Mouse (Mus musculus) B cell, adult 2 months (primary cell): ENCODE data around the gene Anxa9.
"Not testable (repeated sequence)": the region's sequence is repeated elsewhere in the genome, so short reads cannot be mapped to it uniquely, and the experiment has no call there.

Source experiments
- DNase-seq, 2 experiments: peaks; one replicate each; pipeline ENCODE4 v3.0.0; 2022

Gene Anxa9

DNA sequence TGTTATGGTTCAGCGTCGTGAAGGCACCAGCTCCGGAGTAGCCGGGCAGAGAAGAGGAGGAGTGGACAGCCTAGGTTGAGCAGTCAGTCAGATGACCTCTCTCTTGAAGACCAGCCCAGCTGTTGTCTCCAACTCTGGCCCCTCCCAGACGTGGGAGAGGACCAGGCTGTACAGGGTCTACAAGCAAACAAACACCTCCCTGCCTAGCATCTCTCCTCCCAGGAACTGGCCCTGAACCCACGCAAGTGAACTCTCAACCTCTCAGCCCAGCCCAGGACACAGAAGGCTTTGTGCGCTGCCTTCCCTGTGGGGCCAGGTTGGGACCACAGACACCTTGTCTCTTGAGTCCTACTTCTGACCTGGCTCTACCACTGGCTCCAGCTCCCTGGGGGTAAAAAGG, at the start of gene Anxa9:
Anxa9 (minus strand) TSS at position 77 of the 400 bp plus-strand sequence.
- no peak for DNase-seq

DNA sequence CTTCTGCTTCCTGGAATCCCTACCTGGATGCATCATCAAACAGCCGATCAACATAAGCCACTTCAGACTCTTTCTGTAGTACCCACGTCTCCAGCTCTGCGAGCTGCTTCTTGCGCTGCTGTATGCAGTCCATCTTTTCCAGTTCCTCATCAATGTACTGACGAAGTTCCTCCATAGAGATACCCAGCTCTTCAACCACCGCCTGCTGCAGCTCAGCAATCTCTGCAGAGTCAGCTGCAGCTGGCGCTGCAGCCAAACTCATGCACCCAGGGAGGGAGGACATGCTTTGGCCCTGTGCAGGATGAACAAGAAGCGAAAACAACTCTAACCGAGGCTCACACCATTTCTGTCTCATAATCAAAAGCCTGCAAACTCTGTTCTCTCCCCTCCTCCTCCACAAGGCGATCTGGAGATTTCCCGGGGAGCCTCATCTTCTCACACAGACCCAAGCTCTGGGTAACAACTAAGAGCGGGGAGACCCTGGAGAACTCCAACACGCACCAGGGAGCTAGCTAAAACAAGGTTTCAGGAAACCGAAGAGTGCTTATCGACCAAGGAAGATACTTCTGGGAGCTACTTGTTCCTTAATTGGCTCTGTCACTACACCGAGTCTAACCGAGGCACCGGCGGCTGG, 49.1 kb upstream of the Anxa9 start:
- DNase-seq: peak in 1 of 2 experiments; percentile 12

DNA sequence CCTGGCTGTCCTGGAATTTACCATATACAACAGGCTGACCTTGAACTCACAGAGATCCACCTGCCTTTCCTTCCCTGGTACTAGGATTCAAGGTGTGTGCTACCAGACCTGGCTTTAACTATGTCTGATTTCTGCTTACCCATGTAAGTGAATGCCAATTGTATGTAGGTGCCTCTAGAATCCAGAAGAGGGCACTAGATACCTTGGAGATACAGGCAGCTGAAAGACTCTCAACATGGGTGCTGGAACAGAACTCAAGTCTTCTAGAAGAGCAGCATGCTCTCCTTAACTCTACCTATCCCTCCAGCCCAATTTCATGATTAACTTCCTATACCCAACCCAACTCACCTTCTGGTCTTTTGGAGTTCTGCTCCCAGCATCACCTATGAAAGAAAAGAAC, 42.5 kb upstream of the Anxa9 start:
- peak; percentile 33 to 40 for DNase-seq

DNA sequence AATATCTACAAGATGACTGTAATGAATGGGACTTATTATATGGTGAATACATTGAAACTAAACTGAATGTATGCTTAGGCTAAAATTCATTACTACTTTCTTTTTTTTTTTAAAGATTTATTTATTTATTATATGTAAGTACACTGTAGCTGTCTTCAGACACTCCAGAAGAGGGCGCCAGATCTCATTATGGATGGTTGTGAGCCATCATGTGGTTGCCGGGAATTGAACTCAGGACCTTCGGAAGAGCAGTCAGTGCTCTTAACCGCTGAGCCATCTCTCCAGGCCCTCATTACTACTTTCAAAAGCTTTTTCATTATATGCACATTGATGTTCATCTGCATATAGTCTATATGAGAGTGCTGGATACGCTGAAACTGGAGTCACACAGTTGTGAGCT, 41.4 kb upstream of the Anxa9 start:
- not testable (repeated sequence) for DNase-seq

GRCm38 (mm10) chr3:95346454-95346853, 39.5 kb upstream of the Anxa9 start:
- DNase-seq: no peak

DNA sequence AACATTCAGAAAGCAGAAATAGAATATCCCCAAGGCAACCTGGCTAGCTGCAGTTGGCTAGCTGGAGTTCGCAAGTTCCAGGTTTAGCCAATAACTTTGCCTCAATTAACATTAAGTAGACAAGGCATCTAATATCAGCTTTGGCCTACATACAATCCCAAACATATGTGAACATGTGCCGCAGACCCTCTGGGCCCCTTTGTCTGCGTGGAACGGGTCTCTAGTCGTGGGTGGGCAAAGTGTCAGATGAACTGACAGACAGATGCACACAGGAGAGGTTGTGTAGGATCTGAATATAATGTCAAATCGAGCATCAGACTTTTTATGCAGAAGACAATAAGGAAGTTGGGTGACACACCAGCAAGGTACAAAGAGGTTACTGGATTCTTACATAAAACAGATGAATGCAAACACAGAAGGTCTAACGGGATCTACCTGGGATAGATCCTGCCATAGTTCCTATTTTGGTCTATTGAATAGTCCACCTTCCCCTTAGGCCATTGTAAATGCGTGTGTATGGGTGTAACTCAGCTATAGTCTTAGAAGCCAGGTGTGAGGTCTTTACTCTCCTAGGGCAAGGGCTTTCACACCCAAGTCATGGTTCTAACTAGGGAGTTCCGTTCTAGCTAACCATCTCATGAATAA, 36.5 kb upstream of the Anxa9 start:
- DNase-seq: not testable (repeated sequence)

- no peak for DNase-seq
Observed at GRCm38 (mm10) chr3:95338251-95338650, 31.3 kb upstream of the Anxa9 start.

- DNase-seq: no peak
Observed at GRCm38 (mm10) chr3:95337345-95337744, 30.4 kb upstream of the Anxa9 start.

- no peak for DNase-seq
Observed at GRCm38 (mm10) chr3:95331528-95331927, 24.6 kb upstream of the Anxa9 start.

GRCm38 (mm10) chr3:95328803-95329404, 21.9 kb upstream of the Anxa9 start:
- DNase-seq: no peak

- no peak for DNase-seq
Observed at GRCm38 (mm10) chr3:95324454-95325144, 17.6 kb upstream of the Anxa9 start.

DNA sequence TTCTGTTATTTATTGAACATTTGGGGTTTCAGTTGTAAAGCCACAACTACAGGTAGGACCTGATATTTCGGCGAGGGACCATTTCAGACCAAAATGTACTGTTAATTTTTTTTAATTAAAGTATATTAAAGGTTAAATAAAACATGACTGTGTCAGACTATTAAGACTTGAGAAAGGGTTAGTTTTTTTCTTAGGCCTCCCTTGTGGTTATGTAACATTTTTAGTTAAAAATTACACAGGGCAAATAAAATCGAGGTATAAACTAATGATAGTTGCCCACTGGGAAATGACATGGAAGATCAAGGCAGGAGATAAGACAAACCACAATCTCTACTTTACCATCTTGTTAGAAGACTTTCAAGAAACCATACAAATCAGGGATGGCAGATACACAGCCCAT, 16.5 kb upstream of the Anxa9 start:
- DNase-seq: no peak

DNA sequence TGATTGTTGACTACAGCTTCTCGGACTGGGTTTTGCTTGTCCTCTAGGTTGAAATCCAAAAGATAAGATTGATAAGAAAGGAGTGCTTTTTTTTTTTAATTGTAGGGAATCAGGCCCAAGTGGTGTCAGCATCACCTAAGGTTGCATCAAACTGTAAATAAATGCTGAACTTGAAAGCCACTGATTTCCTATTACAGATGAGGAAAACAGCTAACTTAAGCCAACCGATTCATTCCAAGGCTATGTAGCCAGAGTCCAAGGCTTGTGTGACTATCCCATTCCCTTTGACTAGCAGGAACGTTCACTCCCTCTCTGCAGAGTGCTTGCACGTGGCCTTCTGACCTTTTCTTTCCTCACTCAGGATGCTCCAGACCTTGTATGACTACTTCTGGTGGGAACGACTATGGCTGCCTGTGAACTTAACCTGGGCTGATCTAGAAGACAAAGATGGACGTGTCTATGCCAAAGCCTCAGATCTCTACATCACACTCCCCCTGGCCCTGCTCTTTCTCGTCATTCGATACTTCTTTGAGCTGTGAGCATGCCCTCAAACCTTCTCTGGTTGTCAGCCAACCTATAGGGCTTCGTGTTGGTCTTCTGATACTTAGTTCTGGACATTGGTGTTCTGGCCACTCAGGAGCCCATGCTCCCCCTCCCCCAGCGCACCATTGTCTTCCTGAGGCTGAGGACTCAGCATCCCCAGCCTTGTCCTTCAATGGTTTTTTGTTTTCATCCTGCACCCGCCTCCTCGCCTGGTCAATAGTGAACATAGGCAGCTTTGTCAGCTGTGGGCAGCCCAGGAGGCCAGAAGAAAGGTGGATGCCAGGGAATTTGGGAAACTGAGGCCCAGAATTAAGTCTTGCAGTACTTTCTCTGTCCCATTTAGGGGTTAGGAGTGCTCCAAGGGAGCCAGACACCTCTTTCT, 13.0 kb upstream of the Anxa9 start:
- DNase-seq: no peak

- no peak for DNase-seq
Observed at GRCm38 (mm10) chr3:95319110-95319509, 12.1 kb upstream of the Anxa9 start.

DNA sequence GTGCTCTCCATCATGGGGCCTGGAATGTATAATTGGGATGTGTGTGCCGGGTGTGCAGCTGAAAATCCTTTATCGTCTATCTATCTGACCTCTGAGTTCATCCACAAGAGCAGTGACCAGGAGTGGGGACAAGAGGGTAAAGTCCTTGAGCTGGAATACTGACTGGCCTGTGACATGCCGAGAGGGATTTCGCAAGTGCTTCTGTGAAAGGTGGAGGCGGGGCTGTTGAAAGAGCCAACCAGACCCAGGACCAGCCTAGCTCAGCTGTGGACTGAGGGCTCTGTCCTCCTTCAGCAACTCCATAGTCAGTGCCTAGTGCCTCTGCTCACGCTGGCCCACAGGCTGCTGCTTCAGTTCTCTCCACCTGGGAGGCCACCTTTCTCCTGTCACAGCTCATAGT, 11.6 kb upstream of the Anxa9 start:
- DNase-seq: no peak

GRCm38 (mm10) chr3:95317414-95318080, 10.6 kb upstream of the Anxa9 start:
- peak; percentile 65 to 67 for DNase-seq

DNA sequence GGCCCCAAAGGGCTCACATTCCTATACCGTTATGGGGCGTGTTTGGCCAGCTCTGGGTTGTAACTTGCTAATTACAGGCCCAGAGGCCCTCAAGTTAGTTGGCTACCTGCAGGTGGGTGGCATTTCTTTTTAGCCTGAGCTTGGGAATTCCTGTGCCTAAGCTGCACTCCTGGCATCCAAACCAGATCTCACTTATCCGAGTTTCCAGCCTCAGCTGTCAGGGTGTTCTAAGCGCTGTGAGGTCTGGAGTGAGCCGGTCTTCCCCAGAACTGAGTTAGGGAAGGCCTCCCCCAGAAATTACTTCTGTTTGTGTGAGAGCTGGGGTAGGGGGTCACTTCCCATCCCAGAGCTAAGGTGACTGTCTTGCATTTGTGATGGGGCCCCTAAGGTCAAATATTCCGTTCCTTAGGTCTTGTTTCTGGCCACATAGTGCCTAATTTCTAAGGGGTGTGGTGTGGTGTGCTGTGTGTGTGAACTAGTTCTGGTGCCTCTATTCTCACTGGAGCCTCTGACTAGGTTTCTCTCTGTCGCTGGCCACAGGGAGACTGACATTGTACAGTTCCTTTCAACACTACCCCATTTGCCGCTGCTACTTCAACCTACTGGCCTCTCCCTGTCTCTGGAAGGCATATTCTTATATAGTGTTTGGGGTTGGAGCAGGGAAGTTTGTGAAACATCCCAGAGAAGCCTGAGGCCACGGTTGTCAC, 9.0 kb upstream of the Anxa9 start:
- DNase-seq: no peak

DNA sequence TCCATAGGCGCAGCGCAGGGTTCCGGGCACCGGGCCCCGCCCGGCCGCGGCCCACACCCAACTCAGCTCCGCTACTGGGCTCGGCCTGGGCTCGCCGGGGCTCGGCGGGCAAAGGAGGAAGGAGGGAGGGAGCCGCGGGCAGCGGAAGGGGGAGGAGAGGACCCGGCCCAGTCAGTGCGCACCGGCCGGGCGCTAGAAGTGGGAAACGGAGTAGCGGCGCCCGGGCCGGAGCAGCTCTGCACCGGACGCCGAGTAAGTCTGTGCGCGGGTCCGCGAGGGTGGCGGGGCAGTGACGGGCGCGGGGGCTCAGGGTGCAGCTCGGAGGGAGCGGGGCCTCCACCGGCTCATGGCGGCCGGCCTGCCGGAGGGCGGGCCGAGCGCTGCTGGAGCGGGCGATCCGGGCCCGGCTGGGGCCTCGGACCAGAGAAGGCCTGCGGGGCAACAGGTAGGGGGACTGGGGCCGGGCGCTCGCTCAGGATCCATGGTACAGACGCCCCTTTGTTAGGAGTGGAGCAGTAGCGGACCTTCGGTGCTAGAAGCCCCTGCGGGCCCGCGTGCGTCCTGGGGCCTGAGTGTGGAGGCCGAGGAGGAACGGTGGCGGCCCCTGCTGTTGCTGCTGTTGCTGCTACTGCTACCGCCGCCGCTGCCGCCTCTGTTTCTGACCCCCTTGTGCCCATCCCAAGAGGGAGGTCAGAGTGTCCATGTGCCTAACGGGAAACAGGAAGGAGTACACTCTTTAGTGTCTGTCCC, 8.3 kb upstream of the Anxa9 start:
- DNase-seq: peak; percentile 88 to 91

DNA sequence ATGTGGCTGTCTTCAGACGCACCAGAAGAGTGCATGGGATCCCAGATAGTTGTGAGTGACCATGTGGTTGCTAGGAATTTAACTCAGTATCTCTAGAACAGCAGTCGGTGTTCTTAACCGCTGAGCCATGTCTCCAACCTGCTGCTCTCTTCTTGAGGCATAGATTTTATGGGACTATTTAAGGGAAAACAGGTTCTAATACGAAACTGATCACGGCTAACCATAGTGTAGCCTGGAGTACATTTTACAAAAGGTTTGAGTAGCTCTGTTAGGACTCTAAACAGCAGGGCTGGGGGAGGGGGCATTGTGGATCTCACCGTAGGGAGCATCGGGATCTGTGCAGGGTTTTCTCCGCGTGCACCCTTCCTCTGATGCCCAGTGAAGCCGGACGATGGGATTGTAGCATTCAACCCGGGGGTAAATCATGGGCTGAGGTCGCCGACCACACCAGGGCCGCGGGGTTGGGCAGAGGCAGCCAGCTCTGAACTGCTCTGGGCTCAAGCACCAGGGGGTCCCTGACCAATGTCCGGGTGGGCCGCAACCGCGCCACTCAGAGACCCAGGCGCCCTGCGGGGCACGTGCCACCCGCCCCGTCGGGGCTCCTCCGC, 7.6 kb upstream of the Anxa9 start, which contains the start of gene Cers2:
Cers2 (plus strand) TSS at position 306 of the 608 bp plus-strand sequence.
- no peak for DNase-seq

- DNase-seq: no peak
Observed at GRCm38 (mm10) chr3:95314075-95314474, 7.1 kb upstream of the Anxa9 start.
